ENCODE assay signal across 8 mouse cellular contexts in genomic region chr9:62839172-62839770, GRCm38 (mm10). TPM values are rescaled to one million over a fixed set of nuclear protein-coding genes. Genes with fewer than 3 reads are reported as not detected.
A peak's percentile ranks its signal among the peaks of the same experiment; 100 is the strongest.
DNase-seq lines count a peak whose midpoint lies in the region; ATAC-seq and TF ChIP-seq lines count a peak whose summit lies in the region.

No protein-coding gene starts in this region.

- H3K27ac ChIP-seq in hindbrain, embryonic 12.5 days = peak overlapping the region; percentile 68; the same call in 1 of the 2 replicates
- H3K27ac ChIP-seq in liver, embryonic 13.5 days = peak overlapping the region; percentile 92
- H3K27ac ChIP-seq in small intestine, adult 2 months (ENCODE audit: insufficient read depth, low read depth, low read length) = peak overlapping the region; percentile 45; the same call in 1 of the 2 replicates

- H3K9me3 ChIP-seq in hindbrain, embryonic 12.5 days (replicated peaks) = no peaks in the 10 kb centered on the region
- H3K9me3 ChIP-seq in liver, embryonic 13.5 days (replicated peaks) = no peaks in the 10 kb centered on the region

- H3K4me1 ChIP-seq in hindbrain, embryonic 12.5 days = peaks cover 20% of the 10 kb centered on the region
- peaks cover 56% of the 10 kb centered on the region for H3K4me1 ChIP-seq in liver, embryonic 13.5 days (replicated peaks)
- peaks cover 15% of the 10 kb centered on the region; the same call in 1 of the 2 replicates for H3K4me1 ChIP-seq in small intestine, adult 2 months (ENCODE audit: control insufficient read depth, insufficient read depth, insufficient read length, low read length)

- H3K27me3 ChIP-seq in hindbrain, embryonic 12.5 days = no peaks in the 10 kb centered on the region
- H3K27me3 ChIP-seq in liver, embryonic 13.5 days = no peaks in the 10 kb centered on the region
- no peaks in the 10 kb centered on the region for H3K27me3 ChIP-seq in small intestine, adult 2 months (ENCODE audit: control insufficient read depth, insufficient read depth, low read length)

- 17% methylated on average over 14 of the region's 14 CpGs for WGBS in hindbrain, embryonic 12.5 days
- WGBS in liver, embryonic 13.5 days (ENCODE audit: insufficient replicate concordance) = 7% methylated on average over 14 of the region's 14 CpGs
- WGBS in small intestine, adult 2 months = 9% methylated on average over 14 of the region's 14 CpGs

- no peaks in the 10 kb centered on the region for H3K36me3 ChIP-seq in hindbrain, embryonic 12.5 days
- H3K36me3 ChIP-seq in liver, embryonic 13.5 days = no peaks in the 10 kb centered on the region
- no peaks in the 10 kb centered on the region for H3K36me3 ChIP-seq in small intestine, adult 2 months (ENCODE audit: control insufficient read depth, insufficient read depth, low read length)

- H3K4me2 ChIP-seq in hindbrain, embryonic 12.5 days (replicated peaks) = peak overlapping the region; percentile 88
- peak overlapping the region; percentile 94 for H3K4me2 ChIP-seq in liver, embryonic 13.5 days

- no peak for TF ChIP-seq POLR2A in small intestine, adult 2 months (IDR thresholded peaks at IDR 0.05; ENCODE audit: low read depth, low read length)

- peak overlapping the region; percentile 80 for H3K9ac ChIP-seq in hindbrain, embryonic 12.5 days
- peak overlapping the region; percentile 96 for H3K9ac ChIP-seq in liver, embryonic 13.5 days

- peak overlapping the region; percentile 62 for H3K4me3 ChIP-seq in hindbrain, embryonic 12.5 days
- peak overlapping the region; percentile 80 for H3K4me3 ChIP-seq in liver, embryonic 13.5 days (replicated peaks)
- peak overlapping the region; percentile 81 for H3K4me3 ChIP-seq in small intestine, adult 2 months (ENCODE audit: low read depth, low read length)

- 0 out of 2 replicates have a peak, but pooled peaks have one; percentile 15 for ATAC-seq in common myeloid progenitor, adult 5-6 weeks (replicated peaks; ENCODE audit: low read depth, poor library complexity, severe bottlenecking)
- 0 out of 2 replicates have a peak, but pooled peaks have one; percentile 5 for ATAC-seq in hindbrain, embryonic 12.5 days (ENCODE audit: low FRiP score)
- ATAC-seq in liver, embryonic 13.5 days (ENCODE audit: low read depth) = peak; percentile 8

- TF ChIP-seq CTCF in small intestine, adult 2 months (IDR thresholded peaks at IDR 0.05; ENCODE audit: extremely low read depth, insufficient read length, insufficient replicate concordance, low read depth, low read length) = no peak

- DNase-seq in lung, adult 18-20 months = peak; percentile 35 to 54
- no peak for DNase-seq in lung, postnatal 25 days (ENCODE audit: low spot score)
- DNase-seq in liver, embryonic 13.5 days = no peak
- no peak for DNase-seq in left cerebral cortex, adult 18-20 months (ENCODE audit: low spot score in 2 of 2)
- DNase-seq in gastrocnemius, postnatal 4 days (ENCODE audit: low spot score in 2 of 2) = no peak

RNA-seq across cellular contexts. Expression of gene Cln6, which starts 0.7 kb away (rescaled TPM):
- total RNA-seq in common myeloid progenitor, adult 5-6 weeks (2017) = 27.5 and 28.0 TPM in 2 replicates
- 8.6 and 8.8 TPM in 2 replicates for polyA plus RNA-seq in hindbrain, embryonic 12.5 days (2016; fragmentation: Nextera tagmentation; extraction: Ambion mirVana)
- 14.9 and 15.4 TPM in 2 replicates for polyA plus RNA-seq in liver, embryonic 13.5 days (2015; fragmentation: Nextera tagmentation; extraction: Ambion mirVana)
- polyA plus RNA-seq in small intestine, adult 2 months (2012; rRNA removed) = 25.0 and 51.2 TPM in 2 replicates
- total RNA-seq in left cerebral cortex, adult 18-20 months (2021) = 10 to 100 TPM; 10.8 to 14.6 TPM
- 10 to 100 TPM; 26.4 to 27.2 TPM for total RNA-seq in gastrocnemius, postnatal 4 days (2021)

RNA-seq across cellular contexts. Expression of gene Calml4, which starts 18.6 kb away (rescaled TPM):
- 9.4 TPM in 1 of 2 replicates, not detected in the other for total RNA-seq in common myeloid progenitor, adult 5-6 weeks (2017)
- polyA plus RNA-seq in hindbrain, embryonic 12.5 days (2016; fragmentation: Nextera tagmentation; extraction: Ambion mirVana) = 11.8 and 12.5 TPM in 2 replicates
- polyA plus RNA-seq in liver, embryonic 13.5 days (2015; fragmentation: Nextera tagmentation; extraction: Ambion mirVana) = 1.8 TPM in 2 replicates
- 73.8 and 101 TPM in 2 replicates for polyA plus RNA-seq in small intestine, adult 2 months (2012; rRNA removed)
- total RNA-seq in left cerebral cortex, adult 18-20 months (2021) = not detected
- 10 to 100 TPM; 19.9 to 20.3 TPM for total RNA-seq in gastrocnemius, postnatal 4 days (2021)

RNA-seq across cellular contexts. Expression of gene Fem1b, which starts 27.5 kb away (rescaled TPM):
- total RNA-seq in common myeloid progenitor, adult 5-6 weeks (2017) = 58.3 and 67.7 TPM in 2 replicates
- 55.7 and 60.4 TPM in 2 replicates for polyA plus RNA-seq in hindbrain, embryonic 12.5 days (2016; fragmentation: Nextera tagmentation; extraction: Ambion mirVana)
- polyA plus RNA-seq in liver, embryonic 13.5 days (2015; fragmentation: Nextera tagmentation; extraction: Ambion mirVana) = 9.4 and 12.4 TPM in 2 replicates
- 3.0 and 4.7 TPM in 2 replicates for polyA plus RNA-seq in small intestine, adult 2 months (2012; rRNA removed)
- 100 to 1,000 TPM; 109 to 114 TPM for total RNA-seq in left cerebral cortex, adult 18-20 months (2021)
- total RNA-seq in gastrocnemius, postnatal 4 days (2021) = 10 to 100 TPM; 28.9 to 29.7 TPM

Comparison
In these comparisons a context has a peak if more than half of its experiments do, and no peak if none do; other contexts are left out.
1. DNase-seq: peak in lung, adult 18-20 months (2 of 2); none in lung, postnatal 25 days (single experiment), liver, embryonic 13.5 days (single experiment), left cerebral cortex, adult 18-20 months (0 of 2) and gastrocnemius, postnatal 4 days (0 of 2).
2. Peak in every context shown above with its lines, with median percentiles within 50 percentile points of each other: ATAC-seq, H3K27ac ChIP-seq and H3K4me3 ChIP-seq.